Mouse (Mus musculus) kidney, adult 2 months (tissue): Measurements from ENCODE around the gene Nop9.

ENCODE experiments used
- CTCF ChIP-seq: fragments of 200-500 bp; conservative IDR thresholded peaks from 2 replicates; pipeline ENCODE4 v1.5.1; 2011; ENCODE audit warnings: low read depth, mild to moderate bottlenecking, control low read depth, low read length, moderate library complexity, mixed read lengths; ENCODE audit not compliant: insufficient read depth, insufficient read length
- POLR2A ChIP-seq: fragments of 200-500 bp; IDR thresholded peaks from one replicate; pipeline ENCODE4 v1.6.1; 2011; ENCODE audit warnings: low read depth, low read length, control low read depth

DNA sequence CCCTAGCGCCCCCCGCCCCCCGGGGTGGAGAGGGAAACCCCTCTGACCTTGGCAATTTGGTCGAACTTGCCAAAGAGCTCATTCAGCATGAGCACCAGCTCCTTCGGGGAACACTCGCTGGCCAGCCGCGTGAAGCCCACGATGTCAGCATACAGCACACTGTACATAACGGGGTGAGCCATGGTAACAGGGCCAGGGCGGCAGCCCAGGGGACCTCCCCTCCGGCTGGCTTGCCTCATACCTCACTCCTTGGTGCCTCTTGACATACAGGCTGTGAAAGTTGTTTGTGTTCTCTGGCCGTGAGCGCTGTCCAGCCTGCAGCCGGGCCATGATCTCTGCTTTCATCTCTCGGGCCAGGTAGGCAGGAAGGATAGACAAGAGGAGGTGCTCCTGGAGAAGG is 34.2 kb downstream of the Nop9 start:
- TF ChIP-seq CTCF (no peak), POLR2A (no peak)
